Mouse (Mus musculus): ENCODE measurements around the gene Ninl.

DNA sequence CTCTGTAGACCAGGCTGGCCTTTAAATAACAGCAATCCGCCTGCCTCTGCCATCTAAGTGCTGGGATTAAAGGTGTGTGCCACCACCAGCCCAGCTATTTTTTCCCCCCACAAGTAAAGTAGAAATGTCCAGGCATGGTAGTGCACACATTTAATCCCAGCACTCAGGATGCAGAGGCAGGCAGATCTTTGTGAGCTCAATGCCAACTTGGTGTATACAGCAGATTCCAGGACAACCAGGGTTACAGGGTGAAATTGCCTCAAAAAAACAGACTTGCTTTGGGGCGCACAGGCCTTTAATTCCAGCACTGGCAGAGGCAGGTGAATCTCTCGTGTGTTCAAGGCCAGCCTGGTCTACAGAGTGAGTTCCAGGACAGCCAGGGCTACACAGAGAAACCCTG is 116.2 kb downstream of the Ninl start:
- TF ChIP-seq CTCF (IDR thresholded peaks at IDR 0.05) (no peak), EP300 (IDR thresholded peaks at IDR 0.05; ENCODE audit: insufficient read depth, low read depth, low read length) (no peak)
